Mouse (Mus musculus) megakaryocyte, embryonic 14.5 days (primary cell): ENCODE results near the gene Cplx1. TPM values are rescaled to one million over a fixed set of nuclear protein-coding genes. Genes with fewer than 3 reads are reported as not detected.

ENCODE experiments used
- H3K27me3 ChIP-seq: replicated peaks from 2 replicates; pipeline ENCODE3; 2012; ENCODE audit warnings: inconsistent platforms
- H3K36me3 ChIP-seq: replicated peaks from 2 replicates; pipeline ENCODE3; 2012; ENCODE audit warnings: low read length, inconsistent platforms, mixed read lengths
- H3K4me1 ChIP-seq: 2 replicates; pipeline ENCODE4 v1.6.1; 2012; ENCODE audit warnings: inconsistent platforms
- H3K4me3 ChIP-seq: replicated peaks from 2 replicates; pipeline ENCODE3; 2012; ENCODE audit warnings: moderate library complexity, mild to moderate bottlenecking, inconsistent platforms
- H3K9me3 ChIP-seq: 2 replicates; pipeline ENCODE4 v1.6.1; 2012; ENCODE audit warnings: inconsistent platforms
- FLI1 ChIP-seq: IDR thresholded peaks from 2 replicates; pipeline ENCODE4 v1.6.1; 2012; ENCODE audit warnings: low read length, inconsistent platforms, mixed read lengths
- GATA1 ChIP-seq: IDR thresholded peaks from 3 replicates; pipeline ENCODE4 v1.6.1; 2012; ENCODE audit warnings: mixed read lengths, low read length, inconsistent platforms, borderline replicate concordance
- polyA plus RNA-seq: library from polyadenylated mRNA; stranded (reverse); fragments of >175 nt; gene quantifications from 2 replicates; pipeline ENCODE4 v1.2.3, GENCODE M21; 2012; ENCODE audit warnings: low replicate concordance; ENCODE audit not compliant: insufficient read depth

Cplx1 gene
- 0.19 and 2.0 TPM in 2 replicates for polyA plus RNA-seq

DNA sequence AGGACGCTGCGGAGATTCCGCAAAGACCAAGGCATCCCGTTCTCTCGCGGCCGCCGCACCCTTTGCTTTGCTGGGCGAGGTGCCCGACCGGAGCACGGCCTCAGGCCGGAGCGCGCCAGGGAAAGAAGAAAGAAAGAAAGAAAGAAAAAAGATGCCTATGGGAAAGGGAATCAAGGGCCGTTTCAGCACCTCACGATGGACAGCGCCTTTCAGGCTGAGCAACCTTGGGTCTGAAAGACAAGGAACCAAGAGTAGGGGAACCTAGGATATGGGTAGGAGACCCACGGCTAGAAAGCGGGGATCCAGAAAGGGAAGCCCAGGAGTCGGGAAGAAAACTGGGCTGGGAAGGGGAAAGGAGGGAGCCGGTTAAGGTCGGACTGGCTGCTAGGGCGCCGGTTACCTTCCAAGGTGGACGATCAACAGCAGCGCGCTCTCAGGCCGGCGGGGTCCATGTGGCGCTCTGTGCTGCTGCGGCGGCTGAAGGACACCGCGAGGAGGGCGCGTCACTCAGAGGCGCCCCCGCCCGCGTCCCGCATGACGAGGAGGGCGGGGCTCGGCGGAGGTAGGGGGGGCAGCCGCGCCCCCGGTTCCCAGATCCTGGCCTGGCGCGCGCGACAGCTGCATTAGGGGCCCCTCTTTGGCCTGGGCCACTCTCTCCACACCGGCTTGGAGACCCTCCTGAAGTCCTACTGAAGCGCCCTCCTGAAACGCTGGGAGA, at the start of gene Cplx1:
Gene Cplx1 (minus strand): TSS at position 536 of the 718 bp plus-strand sequence.
- Histone ChIP-seq H3K27me3 (peaks cover 89% of the 10 kb centered on the region), H3K4me1 (peaks cover 14% of the 10 kb centered on the region), H3K9me3 (no peaks in the 10 kb centered on the region), H3K36me3 (no peaks in the 10 kb centered on the region), H3K4me3 (peak within 1 kb of the TSS; percentile 75)
- TF ChIP-seq GATA1: no peak
- no peak for TF ChIP-seq FLI1

DNA sequence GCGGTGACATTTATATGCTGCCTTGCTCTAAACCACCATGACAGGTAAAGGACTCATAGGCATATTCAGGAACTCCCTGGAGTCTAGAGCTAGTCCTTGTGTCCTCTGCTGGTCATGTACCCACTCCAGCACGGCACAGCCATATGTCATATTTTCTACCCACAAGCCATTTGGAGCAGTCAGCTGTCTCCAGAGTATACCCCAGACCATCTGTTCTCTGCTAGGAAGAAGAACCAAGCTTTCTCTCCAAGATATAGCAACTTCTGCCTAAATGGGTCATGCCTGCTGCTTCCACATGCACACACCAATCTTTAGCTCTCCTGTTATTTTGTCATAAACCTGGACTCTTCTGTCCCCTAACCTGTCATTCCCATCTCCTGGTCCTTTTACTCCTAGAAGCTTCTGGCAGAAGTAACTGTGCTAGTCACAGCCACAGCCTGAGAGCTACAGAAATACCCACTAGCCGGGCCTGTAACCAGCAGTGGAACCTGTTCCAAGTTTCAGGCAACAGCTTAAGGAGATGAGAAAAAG, 31.6 kb upstream of the Cplx1 start:
- Histone ChIP-seq H3K27me3 (no peaks in the 10 kb centered on the region), H3K9me3 (no peaks in the 10 kb centered on the region), H3K4me3 (no peak overlapping the region), H3K4me1 (no peaks in the 10 kb centered on the region), H3K36me3 (peaks cover 100% of the 10 kb centered on the region)
- TF ChIP-seq GATA1: no peak
- no peak for TF ChIP-seq FLI1

DNA sequence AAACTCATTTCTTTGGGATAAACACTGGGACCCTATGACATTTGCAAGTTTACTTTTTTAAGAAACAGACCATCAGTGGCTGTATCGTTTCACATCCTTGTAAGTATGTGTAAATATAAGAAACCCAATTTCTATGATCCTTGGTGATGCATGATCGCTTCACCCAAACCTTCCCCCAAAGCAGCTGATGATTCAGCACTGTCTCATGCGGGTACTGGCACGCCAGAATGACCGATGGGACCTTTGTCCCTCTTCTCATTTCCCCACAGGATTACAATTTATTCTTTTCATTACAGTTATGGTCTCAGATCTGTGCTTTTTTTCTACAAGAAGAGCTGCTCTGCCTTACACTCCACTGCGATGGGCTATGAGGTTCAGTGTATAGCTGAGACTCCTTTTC, 23.2 kb upstream of the Cplx1 start:
- Histone ChIP-seq H3K4me1 (no peaks in the 10 kb centered on the region), H3K4me3 (no peak overlapping the region), H3K36me3 (peaks cover 100% of the 10 kb centered on the region), H3K27me3 (no peaks in the 10 kb centered on the region), H3K9me3 (no peaks in the 10 kb centered on the region)
- TF ChIP-seq FLI1 (no peak), GATA1 (no peak)

DNA sequence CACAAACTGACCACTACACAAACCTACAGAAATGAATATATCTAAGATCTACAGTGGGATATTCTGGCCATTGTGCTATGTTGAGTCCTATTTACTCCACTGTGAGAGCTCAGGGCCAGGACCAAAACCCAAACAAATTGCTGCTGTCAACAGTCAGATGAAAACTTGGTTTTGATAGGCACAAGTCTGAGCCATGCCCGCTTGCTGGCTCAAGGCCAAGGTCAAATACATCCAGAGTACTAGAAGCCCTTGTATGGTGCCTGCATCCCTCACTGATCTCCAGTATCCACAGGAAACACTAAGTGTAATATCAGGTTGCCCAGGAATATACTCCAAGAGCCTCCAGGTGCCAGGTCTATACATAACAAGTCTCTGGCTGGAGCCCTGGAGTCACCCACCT, 21.2 kb upstream of the Cplx1 start:
- no peaks in the 10 kb centered on the region for H3K4me1 ChIP-seq
- H3K9me3 ChIP-seq: no peaks in the 10 kb centered on the region
- TF ChIP-seq FLI1 (no peak), GATA1 (no peak)
- H3K27me3 ChIP-seq: no peaks in the 10 kb centered on the region
- H3K4me3 ChIP-seq: no peak overlapping the region
- peaks cover 100% of the 10 kb centered on the region for H3K36me3 ChIP-seq

DNA sequence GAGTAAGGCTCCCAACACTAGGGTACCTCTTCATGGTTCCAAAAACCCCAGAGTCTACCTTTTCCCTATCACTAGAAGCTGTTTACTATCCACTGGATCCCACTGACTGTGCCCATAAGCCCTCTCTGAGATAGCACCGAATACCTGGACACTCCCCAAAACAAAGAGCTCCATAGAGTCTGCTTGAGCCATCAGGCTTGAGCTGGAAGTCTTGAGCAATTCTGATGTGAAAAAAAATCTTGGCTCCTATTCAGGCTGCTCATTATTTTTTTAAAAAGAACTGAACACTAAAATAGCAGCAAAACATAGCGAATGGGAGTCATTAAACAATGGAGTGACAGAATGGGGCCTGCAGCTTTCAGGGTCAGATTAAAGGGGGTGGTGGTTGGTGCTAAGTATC, 17.3 kb upstream of the Cplx1 start:
- Histone ChIP-seq H3K4me3 (no peak overlapping the region), H3K36me3 (peaks cover 74% of the 10 kb centered on the region), H3K27me3 (no peaks in the 10 kb centered on the region), H3K4me1 (no peaks in the 10 kb centered on the region), H3K9me3 (no peaks in the 10 kb centered on the region)
- TF ChIP-seq FLI1 (no peak), GATA1 (no peak)

DNA sequence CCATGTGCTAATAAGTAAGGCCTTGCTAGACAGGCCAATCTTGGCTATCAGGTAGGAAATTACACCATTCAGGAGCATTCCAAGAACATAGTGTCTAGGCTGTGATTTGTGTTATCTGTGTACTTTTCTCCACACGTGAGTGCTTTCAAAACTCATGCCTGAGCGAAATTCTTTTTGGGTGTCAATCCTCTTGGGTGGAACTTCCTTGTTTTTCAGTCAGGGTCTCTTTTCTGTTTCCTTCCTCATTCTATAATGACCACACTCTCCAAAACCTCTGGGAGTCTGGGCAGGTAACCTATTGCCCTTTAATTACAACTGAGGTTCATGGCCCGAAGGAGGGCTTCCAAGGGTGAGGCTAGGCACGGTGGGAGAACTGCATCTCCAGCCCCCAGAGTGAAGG, 16.7 kb upstream of the Cplx1 start:
- H3K36me3 ChIP-seq: peaks cover 68% of the 10 kb centered on the region
- H3K9me3 ChIP-seq: no peaks in the 10 kb centered on the region
- no peaks in the 10 kb centered on the region for H3K4me1 ChIP-seq
- H3K4me3 ChIP-seq: no peak overlapping the region
- no peaks in the 10 kb centered on the region for H3K27me3 ChIP-seq
- TF ChIP-seq FLI1 (no peak), GATA1 (no peak)

DNA sequence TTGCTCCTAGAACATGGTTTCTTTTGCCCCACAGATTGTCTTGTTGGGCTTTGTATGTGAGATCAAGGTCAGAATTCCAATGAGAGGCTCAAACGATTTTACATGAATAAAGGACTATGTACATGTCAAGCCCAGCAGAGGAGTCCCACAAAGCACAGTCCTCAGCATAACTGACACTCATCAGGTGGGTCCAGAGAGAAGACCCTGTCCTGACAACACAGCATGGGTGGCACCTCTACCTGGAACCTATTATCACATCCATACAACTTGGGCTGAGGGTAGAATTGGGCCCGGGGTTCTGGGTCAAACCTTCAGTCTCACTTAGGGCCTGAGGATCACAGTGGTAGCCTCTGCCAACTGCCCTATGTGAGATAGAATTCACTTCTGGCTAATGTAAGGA, 15.6 kb upstream of the Cplx1 start:
- Histone ChIP-seq H3K4me3 (no peak overlapping the region), H3K27me3 (no peaks in the 10 kb centered on the region), H3K9me3 (peaks cover under 1% of the 10 kb centered on the region; the same call in 1 of the 2 replicates), H3K36me3 (peaks cover 56% of the 10 kb centered on the region), H3K4me1 (no peaks in the 10 kb centered on the region)
- TF ChIP-seq FLI1: no peak
- no peak for TF ChIP-seq GATA1

DNA sequence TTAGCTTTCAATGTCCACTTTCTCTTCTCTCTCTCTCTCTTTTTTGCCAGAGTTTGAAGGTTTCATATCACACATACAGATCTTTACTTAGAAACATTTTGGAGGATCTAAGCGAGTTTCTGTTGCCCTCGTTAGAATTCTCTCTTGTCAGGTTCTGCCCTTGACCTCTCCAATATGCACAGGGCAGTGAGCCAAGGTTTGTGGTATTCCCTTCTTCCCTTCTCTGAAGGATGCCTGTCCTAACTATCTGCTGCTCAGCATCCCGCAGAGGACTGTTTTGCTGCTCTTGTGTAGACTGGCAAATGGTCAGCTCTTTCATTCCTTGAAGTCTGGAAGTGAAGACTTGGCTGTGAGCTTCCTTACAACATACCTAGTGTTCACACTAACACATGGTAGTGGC, 14.5 kb upstream of the Cplx1 start:
- Histone ChIP-seq H3K4me3 (no peak overlapping the region), H3K4me1 (no peaks in the 10 kb centered on the region), H3K27me3 (no peaks in the 10 kb centered on the region), H3K36me3 (peaks cover 46% of the 10 kb centered on the region), H3K9me3 (peaks cover 10% of the 10 kb centered on the region)
- no peak for TF ChIP-seq GATA1
- TF ChIP-seq FLI1: no peak

DNA sequence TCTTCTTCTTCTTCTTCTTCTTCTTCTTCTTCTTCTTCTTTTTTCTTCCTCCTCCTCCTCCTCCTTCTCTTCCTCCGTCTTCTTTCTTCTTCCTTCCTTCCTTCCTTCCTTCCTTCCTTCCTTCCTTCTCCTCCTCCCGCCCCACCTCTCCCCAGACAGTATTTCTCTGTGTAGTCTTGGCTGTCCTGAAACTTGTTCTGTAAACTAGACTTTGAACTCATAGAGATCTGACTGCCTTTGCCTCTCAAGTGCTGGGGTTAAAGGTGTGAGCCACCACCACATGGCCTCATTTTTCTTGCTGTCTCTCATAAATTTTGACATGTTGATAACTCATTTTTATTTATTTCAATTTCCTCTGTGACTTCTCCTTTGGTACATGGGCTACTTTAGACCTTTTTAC, 12.7 kb upstream of the Cplx1 start:
- TF ChIP-seq GATA1 (no peak), FLI1 (no peak)
- H3K36me3 ChIP-seq: peaks cover 27% of the 10 kb centered on the region
- peaks cover 10% of the 10 kb centered on the region for H3K9me3 ChIP-seq
- peaks cover 11% of the 10 kb centered on the region for H3K27me3 ChIP-seq
- no peak overlapping the region for H3K4me3 ChIP-seq
- H3K4me1 ChIP-seq: no peaks in the 10 kb centered on the region

DNA sequence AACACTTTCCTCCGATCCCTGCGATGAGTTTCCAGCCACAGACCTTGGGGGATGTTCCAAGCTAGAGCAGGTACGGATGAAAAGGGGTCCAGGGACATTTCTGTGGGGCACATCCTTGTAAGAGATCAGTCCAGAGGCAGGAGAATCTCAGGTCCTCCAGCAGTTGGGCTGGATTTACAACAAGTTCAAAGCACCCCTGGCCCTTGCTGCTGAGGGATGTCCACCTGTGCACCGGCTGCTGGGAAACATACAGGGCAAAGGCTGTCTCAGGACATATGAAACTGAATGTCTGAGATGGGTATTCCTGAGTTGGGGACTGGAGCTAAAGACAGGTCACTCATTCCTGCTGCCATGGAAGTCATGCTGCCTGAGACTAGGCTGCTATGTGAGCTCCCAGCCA, 7.2 kb upstream of the Cplx1 start:
- no peak for TF ChIP-seq GATA1
- TF ChIP-seq FLI1: no peak
- Histone ChIP-seq H3K27me3 (peaks cover 58% of the 10 kb centered on the region), H3K36me3 (no peaks in the 10 kb centered on the region), H3K9me3 (peaks cover 10% of the 10 kb centered on the region), H3K4me3 (no peak overlapping the region), H3K4me1 (peaks cover 10% of the 10 kb centered on the region)

DNA sequence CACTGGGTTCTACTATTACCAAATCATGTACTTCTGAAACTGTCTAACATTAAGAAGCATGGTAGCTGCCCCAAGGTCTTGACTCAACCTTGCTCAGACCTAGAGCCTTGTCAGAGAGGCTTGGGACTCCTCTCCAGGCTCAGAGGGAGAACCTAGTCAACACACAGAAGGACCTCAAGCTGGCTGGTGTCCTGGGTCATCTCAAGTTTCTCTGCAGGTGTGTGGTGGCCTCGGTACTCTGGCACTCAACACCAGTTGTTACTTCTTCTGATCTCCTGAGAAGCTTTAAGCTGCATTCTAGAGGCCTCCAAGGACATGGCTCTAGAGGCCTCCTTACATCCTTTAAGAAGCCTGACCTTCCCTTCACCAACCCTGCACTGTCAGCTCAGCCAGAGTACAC, 4.2 kb upstream of the Cplx1 start:
- no peak for TF ChIP-seq GATA1
- TF ChIP-seq FLI1: no peak
- Histone ChIP-seq H3K9me3 (no peaks in the 10 kb centered on the region), H3K27me3 (peaks cover 87% of the 10 kb centered on the region)

More for the DNA sequence above, 4.2 kb upstream of the Cplx1 start:
- H3K4me3 ChIP-seq: no peak overlapping the region
- H3K36me3 ChIP-seq: no peaks in the 10 kb centered on the region
- H3K4me1 ChIP-seq: peaks cover 19% of the 10 kb centered on the region
